Mouse (Mus musculus) E14TG2a.4 (cell line): Measurements from ENCODE around the gene Tead4.

Experiments used
- CTCF ChIP-seq: conservative IDR thresholded peaks from 2 replicates; pipeline ENCODE4 v1.5.1; 2014; ENCODE audit warnings: low read length
- NANOG ChIP-seq: IDR thresholded peaks from 2 replicates; pipeline ENCODE4 v1.6.1; 2014; ENCODE audit warnings: borderline replicate concordance, low read length, mixed read lengths
- POU5F1 ChIP-seq: IDR thresholded peaks from 2 replicates; pipeline ENCODE4 v1.6.1; 2014; ENCODE audit warnings: low read length, borderline replicate concordance

DNA sequence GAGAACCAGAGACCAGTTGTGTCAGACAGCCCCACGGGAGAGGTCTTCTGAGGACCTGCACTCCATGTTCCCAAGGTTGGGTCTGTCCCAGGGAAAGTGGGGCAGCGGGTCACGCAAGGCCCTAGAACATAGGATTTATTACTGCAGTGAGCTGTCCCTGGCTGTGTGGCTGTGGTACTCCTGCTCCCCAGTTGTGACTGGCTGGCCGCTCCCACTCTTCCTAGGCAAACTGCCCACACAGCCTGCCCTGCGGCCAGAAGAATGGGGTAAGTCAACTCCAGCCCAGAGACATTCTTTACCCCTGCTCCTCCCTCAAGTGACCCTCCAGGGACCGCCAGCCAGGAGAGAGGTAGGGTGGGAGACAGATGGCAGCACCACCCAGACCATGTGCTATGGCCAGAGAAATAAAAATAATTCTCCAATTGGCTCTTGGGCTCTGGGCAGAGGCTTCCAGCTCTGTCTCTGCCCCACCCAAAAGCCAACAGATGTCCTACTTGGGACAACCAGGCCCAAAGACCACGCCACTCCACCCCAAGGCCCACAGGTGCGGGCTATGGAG lies 25.0 kb downstream of the Tead4 start:
- TF ChIP-seq NANOG (no peak), CTCF (no peak), POU5F1 (no peak)
